Mouse (Mus musculus): ENCODE measurements at regions not wholly inside any gene's neighbourhood (a gene's known extent, or its start where the extent isn't known, plus 50 kb on each side); places are given as distances from the start of the nearest gene placed in this dataset.

- TF ChIP-seq CTCF (IDR thresholded peaks at IDR 0.05; ENCODE audit: low read depth) (no peak), EP300 (IDR thresholded peaks at IDR 0.05; ENCODE audit: low read depth) (no peak)
These were observed 113.1 kb downstream of the Far1 start for GRCm38 (mm10) chr7:113626734-113627133.
